Mouse (Mus musculus): Measurements from ENCODE around the gene Myocd.

DNA sequence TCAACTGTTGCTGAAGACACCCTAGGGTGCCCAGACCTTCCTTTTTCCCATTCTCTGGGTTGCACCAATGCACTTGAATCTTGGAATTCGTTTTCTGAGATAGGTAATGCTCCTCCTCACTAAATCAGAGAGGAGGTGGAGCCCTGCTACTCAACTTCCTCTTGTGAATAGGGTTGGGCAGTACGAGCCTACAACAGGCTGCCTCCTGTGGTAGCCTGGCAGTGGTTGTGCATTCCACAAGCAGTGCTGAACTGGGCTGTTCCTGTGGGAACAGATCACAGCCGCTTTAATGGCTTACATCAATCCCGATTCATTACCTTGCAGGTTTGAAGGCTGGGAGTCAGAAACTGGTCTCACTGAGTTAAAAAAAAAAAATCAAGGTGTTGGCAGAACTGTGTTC, 1.2 kb upstream of the Myocd start:
- TF ChIP-seq CTCF (conservative IDR thresholded peaks at IDR 0.05; ENCODE audit: low read length) (no peak), POU5F1 (IDR thresholded peaks at IDR 0.05; ENCODE audit: borderline replicate concordance, low read length) (no peak), NANOG (IDR thresholded peaks at IDR 0.05; ENCODE audit: borderline replicate concordance, low read length) (no peak)

Measured in E14TG2a.4 (cell line).